Mouse (Mus musculus) bone marrow, adult 2 months (tissue): ENCODE measurements around the gene Vgll3. TPM values are rescaled to one million over a fixed set of nuclear protein-coding genes. Genes with fewer than 3 reads are reported as not detected.

ENCODE experiments used
- H3K27ac ChIP-seq: fragments of 200-500 bp; 2 replicates; pipeline ENCODE4 v1.5.1; 2012; ENCODE audit warnings: low read depth, mild to moderate bottlenecking, control low read depth, inconsistent platforms, low read length; ENCODE audit not compliant: control insufficient read depth, poor library complexity, insufficient read depth
- H3K4me1 ChIP-seq: fragments of 200-500 bp; 2 replicates; pipeline ENCODE4 v1.6.1; 2011; ENCODE audit warnings: low read length; ENCODE audit not compliant: control insufficient read depth, insufficient read depth
- H3K4me3 ChIP-seq: fragments of 200-500 bp; replicated peaks from 2 replicates; pipeline ENCODE3; 2011; ENCODE audit warnings: mild to moderate bottlenecking, low read depth, low read length, control low read depth; ENCODE audit not compliant: control insufficient read depth
- CTCF ChIP-seq: fragments of 200-500 bp; IDR thresholded peaks from 2 replicates; pipeline ENCODE4 v1.5.1; 2011; ENCODE audit warnings: low read length, control low read depth; ENCODE audit not compliant: control insufficient read depth, insufficient read depth
- POLR2A ChIP-seq: fragments of 200-500 bp; IDR thresholded peaks from 2 replicates; pipeline ENCODE4 v1.6.1; 2011; ENCODE audit warnings: low read depth, mild to moderate bottlenecking, control low read depth, low read length, borderline replicate concordance; ENCODE audit not compliant: control insufficient read depth
- WGBS: fragments of 180-500 bp; shearing (Covaris S2); methylation state at CpG from one replicate; pipeline ENCODE4 v1.1.7; 2018; 5-methylcytosine and 5-hydroxymethylcytosine counted together
- polyA plus RNA-seq: library from polyadenylated mRNA; stranded (reverse); fragments of >200 nt; gene quantifications from 2 replicates; pipeline ENCODE4 v1.2.4, GENCODE M21; 2011; ENCODE audit warnings: low replicate concordance; ENCODE audit not compliant: missing spikeins, insufficient read depth, insufficient read length

Gene Vgll3
- polyA plus RNA-seq = 1.4 TPM in 1 of 2 replicates, not detected in the other

GRCm38 (mm10) chr16:65814918-65815881 is at the start of gene Vgll3:
Gene Vgll3 (plus strand): TSS chr16:65815257.
- 2% methylated on average over 85 of the region's 86 CpGs for WGBS
- Histone ChIP-seq H3K27ac (no peak within 1 kb of the TSS), H3K4me1 (no peaks in the 10 kb centered on the region), H3K4me3 (no peak within 1 kb of the TSS)
- TF ChIP-seq POLR2A = no peak
- TF ChIP-seq CTCF = no peak

GRCm38 (mm10) chr16:65765976-65766375 is 49.1 kb upstream of the Vgll3 start:
- TF ChIP-seq POLR2A (no peak), CTCF (no peak)
- Histone ChIP-seq H3K4me3 (no peak overlapping the region), H3K4me1 (no peaks in the 10 kb centered on the region), H3K27ac (no peak overlapping the region)

GRCm38 (mm10) chr16:65785959-65786358 is 29.1 kb upstream of the Vgll3 start:
- WGBS = 40% methylated on average over 1 of the region's 1 CpGs
- no peak for TF ChIP-seq CTCF
- TF ChIP-seq POLR2A = no peak
- Histone ChIP-seq H3K4me1 (no peaks in the 10 kb centered on the region), H3K27ac (no peak overlapping the region), H3K4me3 (no peak overlapping the region)

GRCm38 (mm10) chr16:65816059-65816458 is 1.0 kb downstream of the Vgll3 start:
- H3K4me3 ChIP-seq = no peak overlapping the region
- WGBS = 40% methylated on average over 3 of the region's 3 CpGs
- H3K4me1 ChIP-seq = no peaks in the 10 kb centered on the region
- TF ChIP-seq CTCF = no peak
- no peak overlapping the region for H3K27ac ChIP-seq

GRCm38 (mm10) chr16:65818779-65819178 is 3.7 kb downstream of the Vgll3 start:
- 71% methylated on average over 8 of the region's 8 CpGs for WGBS
- no peak overlapping the region for H3K27ac ChIP-seq

GRCm38 (mm10) chr16:65820803-65821202 is 5.7 kb downstream of the Vgll3 start:
- Histone ChIP-seq H3K27ac (no peak overlapping the region), H3K4me3 (no peak overlapping the region), H3K4me1 (no peaks in the 10 kb centered on the region)
- WGBS = 67% methylated on average over 2 of the region's 2 CpGs
- TF ChIP-seq POLR2A = no peak
- no peak for TF ChIP-seq CTCF

More at GRCm38 (mm10) chr16:65818779-65819178, 3.7 kb downstream of the Vgll3 start:
- TF ChIP-seq POLR2A = no peak
- TF ChIP-seq CTCF = no peak
- H3K4me1 ChIP-seq = no peaks in the 10 kb centered on the region
- no peak overlapping the region for H3K4me3 ChIP-seq

GRCm38 (mm10) chr16:65823721-65824120 is 8.7 kb downstream of the Vgll3 start:
- no peak overlapping the region for H3K27ac ChIP-seq
- 79% methylated on average over 6 of the region's 6 CpGs for WGBS
- no peaks in the 10 kb centered on the region for H3K4me1 ChIP-seq
- no peak overlapping the region for H3K4me3 ChIP-seq
- TF ChIP-seq POLR2A (no peak), CTCF (no peak)

- Histone ChIP-seq H3K4me3 (no peak overlapping the region), H3K27ac (no peak overlapping the region), H3K4me1 (no peaks in the 10 kb centered on the region)
- 76% methylated on average over 9 of the region's 9 CpGs for WGBS
- TF ChIP-seq CTCF (no peak), POLR2A (no peak)
Observed at GRCm38 (mm10) chr16:65828141-65828565, 13.1 kb downstream of the Vgll3 start.
